Mouse (Mus musculus): ENCODE data around the gene Mrps2.

DNA sequence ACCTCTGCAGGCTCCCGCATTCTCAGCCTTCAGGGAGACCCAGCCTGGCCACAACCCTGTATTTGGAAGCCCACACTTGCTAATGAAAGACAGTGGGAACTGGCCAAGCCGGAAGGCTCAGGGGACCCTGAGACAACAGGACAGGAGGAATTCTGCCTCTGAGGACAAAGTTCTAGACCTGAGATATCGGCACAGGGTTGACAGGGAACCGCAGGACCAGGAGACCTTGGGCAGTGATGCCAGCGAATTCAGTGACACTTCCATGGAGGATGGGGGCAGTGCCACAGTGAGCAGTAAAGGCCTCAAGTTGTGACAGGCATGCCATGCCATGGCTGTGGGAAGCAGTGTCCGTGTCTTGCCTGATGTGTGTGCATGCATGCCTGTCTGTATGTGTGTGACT is 14.3 kb upstream of the Mrps2 start:
- TF ChIP-seq POLR2A (IDR thresholded peaks at IDR 0.05; ENCODE audit: insufficient read length, low read depth) = no peak
- no peak for TF ChIP-seq TCF12 (IDR thresholded peaks at IDR 0.05; ENCODE audit: insufficient read depth, poor library complexity, severe bottlenecking)
- no peak for TF ChIP-seq E2F4 (IDR thresholded peaks at IDR 0.05; ENCODE audit: insufficient read depth)
- TF ChIP-seq REST (IDR thresholded peaks at IDR 0.05; ENCODE audit: insufficient read depth, insufficient read length) = no peak
- TF ChIP-seq CEBPB (IDR thresholded peaks at IDR 0.05; ENCODE audit: insufficient read depth, poor library complexity, severe bottlenecking) = no peak
- no peak for TF ChIP-seq USF1 (IDR thresholded peaks at IDR 0.05; ENCODE audit: low read depth)
- TF ChIP-seq MAX (IDR thresholded peaks at IDR 0.05; ENCODE audit: low read depth) = no peak
- TF ChIP-seq POLR2AphosphoS2 (IDR thresholded peaks at IDR 0.05; ENCODE audit: insufficient read length, low read depth) = no peak
- TF ChIP-seq MYOD1 (IDR thresholded peaks at IDR 0.05; ENCODE audit: control insufficient read depth in 1 of 3, insufficient read length in 2 of 3, low read depth in 2 of 3) = no peak
- TF ChIP-seq MYOG (IDR thresholded peaks at IDR 0.05; ENCODE audit: control insufficient read depth in 1 of 3, insufficient read depth in 1 of 3, insufficient read length in 2 of 3, low read depth in 2 of 3) = no peak
- no peak for TF ChIP-seq SRF (IDR thresholded peaks at IDR 0.05; ENCODE audit: control insufficient read depth, insufficient read length, low read depth)

Measured in myocyte (in vitro differentiated cells).